ENCODE assay signal across 9 mouse cellular contexts in genomic region chr9:64173666-64174220, GRCm38 (mm10). TPM values are rescaled to one million over a fixed set of nuclear protein-coding genes. Genes with fewer than 3 reads are reported as not detected.
DNase-seq lines count a peak whose midpoint lies in the region; ATAC-seq and TF ChIP-seq lines count a peak whose summit lies in the region.
"Had no signal": no experiment of that assay in that cellular context is flagged by ENCODE, and none has a peak within 500 bp of the region (broad histone marks: within the 10 kb centered on the region; RNA-seq: fewer than 3 reads in every experiment).

No protein-coding gene starts in this region.

- in situ Hi-C loops in CH12.LX (cut with MboI; ENCODE audit: low pct_ligation_motif_present, low pct_unique_long_range_greater_than_20kb, low sequenced_read_pairs), result no loop called here

- H3K4me2 ChIP-seq in heart, embryonic 11.5 days, result peak overlapping the region; percentile 81
- H3K4me2 ChIP-seq in CH12.LX (ENCODE audit: insufficient read depth, low read depth, poor library complexity, severe bottlenecking), result peak overlapping the region; percentile 55
- H3K4me2 ChIP-seq in forebrain, embryonic 14.5 days (ENCODE audit: low read length), result peak overlapping the region; percentile 84
- peak overlapping the region; percentile 71 for H3K4me2 ChIP-seq in liver, embryonic 15.5 days

- intact Hi-C loops in heart, postnatal 10 days (cut with DNase I), result no loop called here
- intact Hi-C loops in gastrocnemius, postnatal 36 days (cut with DNase I), result no loop called here

- no peak for TF ChIP-seq POLR2A in CH12.LX (IDR thresholded peaks at IDR 0.05; ENCODE audit: low read depth, low read length)

- no peaks in the 10 kb centered on the region for H3K27me3 ChIP-seq in heart, embryonic 11.5 days (ENCODE audit: control insufficient read depth, insufficient read depth, low read length)
- no peaks in the 10 kb centered on the region for H3K27me3 ChIP-seq in CH12.LX (replicated peaks)
- H3K27me3 ChIP-seq in forebrain, embryonic 14.5 days (replicated peaks; ENCODE audit: control insufficient read depth, insufficient read depth, low read length), result no peaks in the 10 kb centered on the region
- no peaks in the 10 kb centered on the region for H3K27me3 ChIP-seq in liver, embryonic 15.5 days

- no peak for TF ChIP-seq RAD21 in CH12.LX (IDR thresholded peaks at IDR 0.05; ENCODE audit: low read depth, low read length)

- H3K4me1 ChIP-seq in heart, embryonic 11.5 days (ENCODE audit: control insufficient read depth, insufficient read depth, low read length), result peaks cover 6% of the 10 kb centered on the region; the same call in 1 of the 2 replicates
- peaks cover 0 to 38% of the 10 kb centered on the region in 2 experiments; a peak in 2 of 4 replicates for H3K4me1 ChIP-seq in CH12.LX (ENCODE audit: control insufficient read depth in 1 of 2, insufficient read depth in 2 of 2)
- H3K4me1 ChIP-seq in forebrain, embryonic 14.5 days (ENCODE audit: control insufficient read depth, insufficient read depth, low read length), result peaks cover 8% of the 10 kb centered on the region; the same call in 1 of the 2 replicates
- H3K4me1 ChIP-seq in liver, embryonic 15.5 days (replicated peaks), result peaks cover 48% of the 10 kb centered on the region

- H3K79me2 ChIP-seq in CH12.LX (replicated peaks; ENCODE audit: control insufficient read depth, extremely low read depth, insufficient read depth, poor library complexity, severe bottlenecking), result peaks cover 75% of the 10 kb centered on the region

- WGBS in heart, embryonic 11.5 days (ENCODE audit: insufficient replicate concordance), result under 1% methylated on average over 16 of the region's 16 CpGs
- under 1% methylated on average over 16 of the region's 16 CpGs for whole genome bisulfite sequencing in forebrain, embryonic 14.5 days
- WGBS in liver, embryonic 15.5 days (ENCODE audit: insufficient replicate concordance), result 0% methylated on average over 16 of the region's 16 CpGs

- no peak for TF ChIP-seq CTCF in CH12.LX (conservative IDR thresholded peaks at IDR 0.05 in 1 of 2, IDR thresholded peaks at IDR 0.05 in 1 of 2; ENCODE audit: low read depth in 2 of 2, low read length in 2 of 2)

- H3K9ac ChIP-seq in heart, embryonic 11.5 days (ENCODE audit: low read depth, low read length), result peak overlapping the region; percentile 98
- peak overlapping the region; percentile 93 for H3K9ac ChIP-seq in CH12.LX (ENCODE audit: insufficient read depth, low read depth)
- peak overlapping the region; percentile 81 for H3K9ac ChIP-seq in forebrain, embryonic 14.5 days (ENCODE audit: low read length)
- peak overlapping the region; percentile 79 for H3K9ac ChIP-seq in liver, embryonic 15.5 days

- H3K9me3 ChIP-seq in heart, embryonic 11.5 days (replicated peaks; ENCODE audit: control insufficient read depth, low read length), result no peaks in the 10 kb centered on the region
- no peaks in the 10 kb centered on the region for H3K9me3 ChIP-seq in CH12.LX (replicated peaks; ENCODE audit: low read length)
- H3K9me3 ChIP-seq in forebrain, embryonic 14.5 days (replicated peaks; ENCODE audit: control insufficient read depth, low read length), result no peaks in the 10 kb centered on the region
- no peaks in the 10 kb centered on the region for H3K9me3 ChIP-seq in liver, embryonic 15.5 days (replicated peaks)

- peak overlapping the region; percentile 90 for H3K27ac ChIP-seq in heart, embryonic 11.5 days (ENCODE audit: low read depth, low read length)
- H3K27ac ChIP-seq in CH12.LX (ENCODE audit: insufficient read depth, low read depth), result no peak overlapping the region; the same call in 1 of the 2 replicates
- H3K27ac ChIP-seq in forebrain, embryonic 14.5 days (ENCODE audit: low read depth, low read length), result peak overlapping the region; percentile 58; the same call in 1 of the 2 replicates
- H3K27ac ChIP-seq in liver, embryonic 15.5 days (replicated peaks), result peak overlapping the region; percentile 69

- H3K36me3 ChIP-seq in heart, embryonic 11.5 days (ENCODE audit: control insufficient read depth, insufficient read depth, low read length), result peaks cover 30% of the 10 kb centered on the region
- H3K36me3 ChIP-seq in CH12.LX (replicated peaks in 1 of 2; ENCODE audit: control insufficient read depth in 1 of 2, insufficient read depth in 1 of 2, low read length in 1 of 2), result peaks cover 36 to 51% of the 10 kb centered on the region in 2 experiments
- peaks cover 38% of the 10 kb centered on the region for H3K36me3 ChIP-seq in forebrain, embryonic 14.5 days (ENCODE audit: control insufficient read depth, insufficient read depth, low read length)
- peaks cover 48% of the 10 kb centered on the region for H3K36me3 ChIP-seq in liver, embryonic 15.5 days (replicated peaks)

- TF ChIP-seq EP300 in CH12.LX (IDR thresholded peaks at IDR 0.05; ENCODE audit: low read length), result no peak

- no peak for DNase-seq in heart, postnatal 10 days
- DNase-seq in CH12.LX (ENCODE audit: extremely low read depth), result no peak
- no peak for DNase-seq in forebrain, embryonic 14.5 days (ENCODE audit: low spot score)
- no peak for DNase-seq in gastrocnemius, postnatal 36 days
- no peak for DNase-seq in thymus, adult 18-20 months

- peak overlapping the region; percentile 93 for H3K4me3 ChIP-seq in heart, embryonic 11.5 days (ENCODE audit: low read depth, low read length)
- peak overlapping the region; percentile 84 to 96 (median 91) for H3K4me3 ChIP-seq in CH12.LX (replicated peaks in 1 of 3; ENCODE audit: low read depth in 2 of 3, low read length in 2 of 3, poor library complexity in 1 of 3)
- H3K4me3 ChIP-seq in forebrain, embryonic 14.5 days (ENCODE audit: low read depth, low read length), result peak overlapping the region; percentile 72
- H3K4me3 ChIP-seq in liver, embryonic 15.5 days (replicated peaks), result peak overlapping the region; percentile 93

- dilution Hi-C loops in CH12.LX (cut with MboI; ENCODE audit: extremely low pct_ligation_motif_present, extremely low pct_unique_long_range_greater_than_20kb, low sequenced_read_pairs), result no loop called here

- 0 out of 2 replicates have a peak, but pooled peaks have one; percentile 7 for ATAC-seq in heart, embryonic 11.5 days (replicated peaks; ENCODE audit: insufficient number of reproducible peaks, low FRiP score, low TSS enrichment)
- no peak; the same call in 1 of the 2 replicates for ATAC-seq in forebrain, embryonic 14.5 days
- ATAC-seq in liver, embryonic 15.5 days (ENCODE audit: insufficient read depth), result no peak; the same call in 1 of the 2 replicates
- ATAC-seq in granulocyte monocyte progenitor cell, adult 5-6 weeks (replicated peaks; ENCODE audit: poor library complexity, severe bottlenecking), result no peak

TF ChIP-seq in CH12.LX, 34 proteins besides CTCF, POLR2A, EP300 and RAD21 (continues in another document):
- TF ChIP-seq ZKSCAN1 (IDR thresholded peaks at IDR 0.05; ENCODE audit: borderline replicate concordance, low read depth, low read length) (no peak), MXI1 (IDR thresholded peaks at IDR 0.05; ENCODE audit: low read depth, low read length) (peak; percentile 2; the same call in 1 of the 2 replicates), JUND (conservative IDR thresholded peaks at IDR 0.05; ENCODE audit: low read depth, low read length) (no peak)

RNA-seq across cellular contexts. Expression of gene Rpl4, which starts 0.6 kb away (rescaled TPM):
- 980 and 988 TPM in 2 replicates for polyA plus RNA-seq in heart, embryonic 11.5 days (2014; fragmentation: Nextera tagmentation; extraction: Ambion mirVana)
- total RNA-seq in heart, postnatal 10 days (2021), result 100 to 1,000 TPM; 625 to 646 TPM
- total RNA-seq in CH12.LX (2012; rRNA removed) (1,886 and 1,956 TPM in 2 replicates), CH12.LX (2014; rRNA removed) (1,996 and 2,178 TPM in 2 replicates)
- 3,885 and 4,069 TPM in 2 replicates for polyA plus RNA-seq in CH12.LX (2012; ENCODE audit: insufficient read length, low read depth)
- polyA plus RNA-seq in forebrain, embryonic 14.5 days (2014; fragmentation: Nextera tagmentation; extraction: Ambion mirVana), result 868 and 950 TPM in 2 replicates
- polyA plus RNA-seq in liver, embryonic 15.5 days (2015; fragmentation: Nextera tagmentation; extraction: Ambion mirVana), result 635 and 656 TPM in 2 replicates
- total RNA-seq in gastrocnemius, postnatal 36 days (2021), result 100 to 1,000 TPM; 436 to 550 TPM
- 3,177 and 3,393 TPM in 2 replicates for total RNA-seq in granulocyte monocyte progenitor cell, adult 5-6 weeks (2014; fragmentation: Nextera tagmentation)
- 3,068 and 3,220 TPM in 2 replicates for total RNA-seq in granulocyte monocyte progenitor cell, adult 5-6 weeks (2017)

RNA-seq across cellular contexts. Expression of gene Zwilch, which starts 0.8 kb away (rescaled TPM):
- polyA plus RNA-seq in heart, embryonic 11.5 days (2014; fragmentation: Nextera tagmentation; extraction: Ambion mirVana), result 24.3 and 28.5 TPM in 2 replicates
- total RNA-seq in heart, postnatal 10 days (2021), result 1 to 10 TPM; 5.8 to 8.1 TPM
- total RNA-seq in CH12.LX (2012; rRNA removed), result 49.3 and 59.6 TPM in 2 replicates
- 74.1 and 92.0 TPM in 2 replicates for total RNA-seq in CH12.LX (2014; rRNA removed)
- polyA plus RNA-seq in CH12.LX (2012; ENCODE audit: insufficient read length, low read depth), result 72.8 and 82.9 TPM in 2 replicates
- polyA plus RNA-seq in forebrain, embryonic 14.5 days (2014; fragmentation: Nextera tagmentation; extraction: Ambion mirVana), result 6.2 and 7.2 TPM in 2 replicates
- polyA plus RNA-seq in liver, embryonic 15.5 days (2015; fragmentation: Nextera tagmentation; extraction: Ambion mirVana), result 13.1 and 13.2 TPM in 2 replicates
- total RNA-seq in gastrocnemius, postnatal 36 days (2021), result under 1 TPM; 0.52 to 0.79 TPM
- 61.4 and 63.4 TPM in 2 replicates for total RNA-seq in granulocyte monocyte progenitor cell, adult 5-6 weeks (2014; fragmentation: Nextera tagmentation)
- 98.1 and 118 TPM in 2 replicates for total RNA-seq in granulocyte monocyte progenitor cell, adult 5-6 weeks (2017)

RNA-seq across cellular contexts. Expression of gene Snapc5, which starts 5.3 kb away (rescaled TPM):
- 22.4 and 28.0 TPM in 2 replicates for polyA plus RNA-seq in heart, embryonic 11.5 days (2014; fragmentation: Nextera tagmentation; extraction: Ambion mirVana)
- total RNA-seq in heart, postnatal 10 days (2021), result 10 to 100 TPM; 19.9 to 24.2 TPM
- total RNA-seq in CH12.LX (2012; rRNA removed) (16.7 and 21.3 TPM in 2 replicates), CH12.LX (2014; rRNA removed) (34.3 and 38.2 TPM in 2 replicates)
- polyA plus RNA-seq in CH12.LX (2012; ENCODE audit: insufficient read length, low read depth), result 24.9 and 33.3 TPM in 2 replicates
- 21.3 and 24.3 TPM in 2 replicates for polyA plus RNA-seq in forebrain, embryonic 14.5 days (2014; fragmentation: Nextera tagmentation; extraction: Ambion mirVana)
- polyA plus RNA-seq in liver, embryonic 15.5 days (2015; fragmentation: Nextera tagmentation; extraction: Ambion mirVana), result 10.5 and 11.2 TPM in 2 replicates
- total RNA-seq in gastrocnemius, postnatal 36 days (2021), result 10 to 100 TPM; 17.7 to 18.9 TPM
- total RNA-seq in granulocyte monocyte progenitor cell, adult 5-6 weeks (2014; fragmentation: Nextera tagmentation), result 27.6 and 29.8 TPM in 2 replicates
- total RNA-seq in granulocyte monocyte progenitor cell, adult 5-6 weeks (2017), result 43.3 and 52.1 TPM in 2 replicates

RNA-seq across cellular contexts. Expression of gene Lctl, which starts 56.8 kb away (rescaled TPM):
- not detected in 2 replicates for polyA plus RNA-seq in heart, embryonic 11.5 days (2014; fragmentation: Nextera tagmentation; extraction: Ambion mirVana)
- total RNA-seq in heart, postnatal 10 days (2021), result under 1 TPM in 1 of 2 experiments, not detected in 1; 0.26 TPM
- total RNA-seq in CH12.LX (2012; rRNA removed) (0.38 and 0.55 TPM in 2 replicates), CH12.LX (2014; rRNA removed) (not detected in 2 replicates)
- polyA plus RNA-seq in CH12.LX (2012; ENCODE audit: insufficient read length, low read depth), result 0.21 TPM in 1 of 2 replicates, not detected in the other
- polyA plus RNA-seq in forebrain, embryonic 14.5 days (2014; fragmentation: Nextera tagmentation; extraction: Ambion mirVana), result not detected in 2 replicates
- not detected in 2 replicates for polyA plus RNA-seq in liver, embryonic 15.5 days (2015; fragmentation: Nextera tagmentation; extraction: Ambion mirVana)
- not detected for total RNA-seq in gastrocnemius, postnatal 36 days (2021)
- total RNA-seq in granulocyte monocyte progenitor cell, adult 5-6 weeks (2014; fragmentation: Nextera tagmentation), result not detected in 2 replicates
- total RNA-seq in granulocyte monocyte progenitor cell, adult 5-6 weeks (2017), result 0.15 and 0.39 TPM in 2 replicates
- total RNA-seq: neutrophil, adult 5-6 weeks had no signal

Comparison
In these comparisons a context has a peak if more than half of its experiments do, and no peak if none do; other contexts are left out.
1. RNA of gene Zwilch, which starts 0.8 kb away (total RNA-seq): 61.4 to 118 TPM in granulocyte monocyte progenitor cell, adult 5-6 weeks and 49.3 to 92.0 TPM in CH12.LX; 5.8 to 8.1 TPM in heart, postnatal 10 days and 0.52 to 0.79 TPM in gastrocnemius, postnatal 36 days; every median in the first group is over 4 times any median in the second.
2. Peak in every context shown above with its lines, with median percentiles within 50 percentile points of each other: H3K4me2 ChIP-seq, H3K4me3 ChIP-seq and H3K9ac ChIP-seq.